Mouse (Mus musculus): Measurements from ENCODE around the gene Ptprm. TPM values are rescaled to one million over a fixed set of nuclear protein-coding genes. Genes with fewer than 3 reads are reported as not detected.

Gene Ptprm
- polyA plus RNA-seq, 1 experiment, result not detected

DNA sequence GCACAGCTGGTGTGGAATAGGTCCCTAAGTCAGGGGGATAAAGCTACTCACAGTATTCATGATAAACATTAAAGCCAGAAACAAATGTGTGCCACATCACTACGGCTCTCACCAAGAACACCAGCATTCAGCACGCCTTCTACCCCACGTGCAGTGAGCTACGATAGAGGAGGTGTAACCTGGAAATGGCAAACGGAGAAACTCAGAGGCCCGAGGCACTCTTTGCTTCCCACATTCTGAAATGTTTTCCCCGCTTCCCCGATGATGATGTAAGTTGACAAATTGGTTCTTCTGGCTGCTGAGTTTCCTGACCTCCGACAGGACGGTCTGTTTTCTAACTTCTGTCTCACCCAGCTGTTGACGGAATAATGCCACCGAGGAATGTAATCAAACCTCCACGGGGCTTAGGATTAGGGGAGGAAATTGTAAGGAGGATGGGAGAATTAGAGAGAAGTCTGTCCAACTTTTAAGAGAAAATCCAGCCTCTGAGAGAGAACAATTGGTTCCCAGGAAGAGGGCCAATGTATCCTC lies 72.6 kb downstream of the Ptprm start:
- no peak overlapping the region for H3K4me3 ChIP-seq (ENCODE audit: insufficient read depth, low read depth, low read length)
- peaks cover 3% of the 10 kb centered on the region for H3K4me1 ChIP-seq (ENCODE audit: control insufficient read depth, insufficient read depth, low read length)
- no peak overlapping the region for H3K27ac ChIP-seq (ENCODE audit: insufficient read depth, low read depth, low read length)
- WGBS, result 38% methylated on average over 13 of the region's 13 CpGs
- TF ChIP-seq CTCF (IDR thresholded peaks at IDR 0.05; ENCODE audit: insufficient read depth, low read depth, low read length) (no peak), POLR2A (IDR thresholded peaks at IDR 0.05; ENCODE audit: insufficient read depth, low read depth, low read length) (no peak)

DNA sequence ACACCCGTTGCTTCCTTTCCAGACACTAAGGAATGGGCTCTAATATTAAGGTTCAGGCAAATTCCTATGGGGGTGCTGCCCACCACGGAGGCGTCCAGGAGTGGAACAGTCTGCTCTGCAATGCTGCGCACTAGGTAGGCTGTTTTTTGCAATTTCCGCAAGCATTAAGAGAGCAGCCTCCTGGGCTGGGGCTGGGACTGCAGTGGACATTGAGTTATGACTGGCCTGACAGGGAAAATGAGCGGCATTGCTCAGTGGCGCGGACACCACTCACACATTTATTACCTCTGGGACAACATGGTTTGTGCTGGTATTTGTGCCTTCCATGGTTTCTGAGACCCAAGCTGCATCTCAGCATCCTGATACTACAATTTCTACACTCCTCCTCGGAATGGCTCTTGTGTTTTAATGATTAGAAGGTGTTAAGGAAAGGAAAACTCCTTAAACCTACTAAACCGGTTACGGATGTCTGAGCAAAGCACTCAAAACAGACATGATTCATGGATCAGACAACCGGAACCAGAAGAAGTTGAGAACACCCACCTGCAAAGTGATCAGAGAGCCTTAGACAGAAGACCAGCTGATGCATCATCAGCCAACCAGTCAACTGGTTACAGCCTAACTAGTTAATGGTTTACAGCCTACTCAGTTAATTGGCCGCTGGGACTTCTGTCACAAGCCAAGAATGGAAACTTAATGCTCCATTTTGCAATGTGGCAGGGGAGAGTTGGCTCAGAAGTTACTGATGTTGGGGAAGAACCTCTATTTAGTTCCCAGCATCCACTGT lies 76.9 kb downstream of the Ptprm start:
- H3K27ac ChIP-seq (ENCODE audit: insufficient read depth, low read depth, low read length), result no peak overlapping the region
- H3K4me3 ChIP-seq (ENCODE audit: insufficient read depth, low read depth, low read length), result no peak overlapping the region
- H3K4me1 ChIP-seq (ENCODE audit: control insufficient read depth, insufficient read depth, low read length), result peaks cover 11% of the 10 kb centered on the region
- WGBS, result 95% methylated on average over 13 of the region's 13 CpGs
- TF ChIP-seq POLR2A (IDR thresholded peaks at IDR 0.05; ENCODE audit: insufficient read depth, low read depth, low read length) (no peak), CTCF (IDR thresholded peaks at IDR 0.05; ENCODE audit: insufficient read depth, low read depth, low read length) (no peak)

DNA sequence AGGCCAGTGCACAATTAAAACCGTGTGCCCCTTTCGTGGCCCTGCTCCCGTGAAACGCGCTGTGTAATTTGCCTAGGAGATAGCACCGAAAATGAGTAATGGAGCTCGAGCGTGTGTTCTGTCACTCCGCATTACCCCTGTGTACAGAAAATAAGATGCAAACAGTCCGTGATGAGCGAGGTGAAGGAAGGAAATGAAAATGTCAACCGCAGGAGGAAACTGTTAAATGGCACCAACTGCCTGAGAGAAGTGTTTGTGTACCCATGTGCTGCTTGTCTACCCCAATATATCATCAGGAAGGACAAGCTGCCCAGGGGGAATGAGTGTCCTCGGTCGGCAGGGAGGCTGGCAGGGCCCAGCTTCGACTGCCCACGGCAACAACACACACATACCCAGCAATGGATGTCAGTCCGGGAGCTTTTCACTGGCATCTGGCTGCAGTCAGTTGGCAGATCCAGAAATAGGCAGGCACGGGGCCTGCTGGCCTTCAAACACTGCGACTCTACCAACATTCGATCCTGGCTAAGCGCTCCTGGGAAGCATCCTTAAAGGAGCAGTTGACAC lies 79.6 kb downstream of the Ptprm start:
- Histone ChIP-seq H3K4me1 (ENCODE audit: control insufficient read depth, insufficient read depth, low read length) (peaks cover 8% of the 10 kb centered on the region), H3K4me3 (ENCODE audit: insufficient read depth, low read depth, low read length) (no peak overlapping the region), H3K27ac (ENCODE audit: insufficient read depth, low read depth, low read length) (peak overlapping the region; percentile 24)
- TF ChIP-seq POLR2A (IDR thresholded peaks at IDR 0.05; ENCODE audit: insufficient read depth, low read depth, low read length) (no peak), CTCF (IDR thresholded peaks at IDR 0.05; ENCODE audit: insufficient read depth, low read depth, low read length) (no peak)
- 55% methylated on average over 21 of the region's 21 CpGs for WGBS

DNA sequence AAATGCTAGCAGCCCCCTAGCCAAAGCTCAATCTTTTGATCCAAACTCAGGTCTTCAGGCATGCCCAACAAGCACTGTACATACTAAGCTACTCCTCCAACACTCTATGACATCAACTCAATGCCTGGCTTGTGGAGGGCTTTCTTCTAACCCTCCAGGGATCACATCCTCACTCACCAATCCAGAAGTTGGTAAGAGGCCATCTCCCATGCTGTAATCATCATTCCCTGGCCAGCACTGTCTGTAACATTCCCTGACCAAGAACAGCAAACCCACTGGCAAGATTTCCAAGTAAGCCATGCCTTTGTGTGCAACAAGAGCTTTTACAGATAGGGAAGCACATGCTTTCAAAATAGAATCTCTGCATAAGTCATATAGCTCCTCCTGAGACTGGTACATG lies 81.3 kb downstream of the Ptprm start:
- TF ChIP-seq POLR2A (IDR thresholded peaks at IDR 0.05; ENCODE audit: insufficient read depth, low read depth, low read length) (no peak), CTCF (IDR thresholded peaks at IDR 0.05; ENCODE audit: insufficient read depth, low read depth, low read length) (no peak)
- peaks cover 9% of the 10 kb centered on the region for H3K4me1 ChIP-seq (ENCODE audit: control insufficient read depth, insufficient read depth, low read length)
- H3K4me3 ChIP-seq (ENCODE audit: insufficient read depth, low read depth, low read length), result no peak overlapping the region
- H3K27ac ChIP-seq (ENCODE audit: insufficient read depth, low read depth, low read length), result no peak overlapping the region

DNA sequence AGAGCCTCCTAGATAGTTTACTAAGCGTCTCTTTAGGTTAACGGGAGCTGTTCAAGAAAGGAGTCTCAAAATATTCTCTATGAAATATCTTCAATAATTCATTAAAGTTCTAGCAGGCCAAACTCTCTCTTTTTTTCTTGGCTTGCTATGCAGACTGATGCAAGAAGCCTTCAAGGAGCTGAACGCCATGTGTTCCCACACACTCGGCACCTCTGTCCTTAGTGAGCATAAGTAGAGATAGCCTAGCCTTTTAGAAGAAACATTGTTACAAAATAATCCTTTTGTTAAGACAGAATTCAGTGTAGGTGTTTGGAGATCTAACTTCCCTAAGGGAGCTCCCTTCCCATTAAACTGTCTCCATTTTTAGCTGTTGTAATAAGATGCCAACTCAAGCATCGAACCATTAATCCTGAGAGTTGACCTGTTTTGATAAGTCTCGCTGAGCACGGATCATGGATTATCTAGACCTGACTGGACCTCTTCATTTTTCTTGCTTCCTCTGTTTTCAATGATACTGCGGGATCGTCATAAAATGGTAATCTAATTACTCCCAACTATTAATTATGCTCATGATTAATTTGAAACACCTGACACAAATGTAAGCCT lies 85.7 kb downstream of the Ptprm start:
- WGBS, result 61% methylated on average over 9 of the region's 9 CpGs
- Histone ChIP-seq H3K4me3 (ENCODE audit: insufficient read depth, low read depth, low read length) (no peak overlapping the region), H3K4me1 (ENCODE audit: control insufficient read depth, insufficient read depth, low read length) (peaks cover 3% of the 10 kb centered on the region), H3K27ac (ENCODE audit: insufficient read depth, low read depth, low read length) (no peak overlapping the region)
- TF ChIP-seq CTCF (IDR thresholded peaks at IDR 0.05; ENCODE audit: insufficient read depth, low read depth, low read length) (no peak), POLR2A (IDR thresholded peaks at IDR 0.05; ENCODE audit: insufficient read depth, low read depth, low read length) (no peak)

DNA sequence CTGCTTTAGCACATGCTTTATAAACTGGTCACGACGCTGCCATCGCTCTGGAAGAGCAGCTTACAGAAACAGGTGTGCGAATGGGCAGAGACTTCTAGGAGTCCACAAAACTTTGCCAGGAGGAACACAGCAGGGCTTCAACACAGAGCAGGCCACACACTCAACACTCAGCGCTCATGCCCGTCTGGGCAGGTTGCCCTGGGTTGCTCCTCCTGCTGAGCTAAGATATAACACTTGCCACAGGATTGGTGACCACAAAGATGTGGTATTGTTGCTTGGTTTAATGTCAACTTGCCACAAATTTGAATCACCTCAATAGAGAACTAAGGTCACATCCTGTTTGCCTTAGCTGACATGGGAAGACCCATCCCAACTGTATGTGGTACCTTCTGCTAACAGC lies 88.0 kb downstream of the Ptprm start:
- Histone ChIP-seq H3K4me1 (ENCODE audit: control insufficient read depth, insufficient read depth, low read length) (peaks cover 3% of the 10 kb centered on the region), H3K27ac (ENCODE audit: insufficient read depth, low read depth, low read length) (no peak overlapping the region), H3K4me3 (ENCODE audit: insufficient read depth, low read depth, low read length) (no peak overlapping the region)
- 88% methylated on average over 6 of the region's 6 CpGs for WGBS
- no peak for TF ChIP-seq CTCF (IDR thresholded peaks at IDR 0.05; ENCODE audit: insufficient read depth, low read depth, low read length)
- no peak for TF ChIP-seq POLR2A (IDR thresholded peaks at IDR 0.05; ENCODE audit: insufficient read depth, low read depth, low read length)

DNA sequence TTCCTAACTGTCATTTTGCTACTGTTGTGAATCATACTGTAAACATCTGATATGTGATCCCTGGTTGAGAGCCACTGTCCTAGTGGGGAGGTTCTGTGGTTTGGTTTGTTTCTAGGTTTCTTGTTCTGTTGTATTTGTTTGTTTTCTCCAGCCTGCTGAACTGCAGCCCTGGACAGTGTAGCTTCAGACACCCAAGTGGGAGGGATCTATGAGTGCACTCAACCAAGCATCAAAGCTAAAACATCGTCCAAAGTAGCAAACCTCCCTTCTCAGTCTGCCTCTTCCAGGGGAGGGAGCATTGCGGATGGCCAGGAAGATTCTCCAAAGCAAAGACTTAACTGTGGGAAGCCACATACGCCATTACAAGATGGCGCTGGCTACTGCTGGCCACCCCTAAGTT lies 88.7 kb downstream of the Ptprm start:
- WGBS, result 83% methylated on average over 4 of the region's 4 CpGs
- H3K27ac ChIP-seq (ENCODE audit: insufficient read depth, low read depth, low read length), result no peak overlapping the region
- no peak overlapping the region for H3K4me3 ChIP-seq (ENCODE audit: insufficient read depth, low read depth, low read length)
- peaks cover 3% of the 10 kb centered on the region for H3K4me1 ChIP-seq (ENCODE audit: control insufficient read depth, insufficient read depth, low read length)
- no peak for TF ChIP-seq POLR2A (IDR thresholded peaks at IDR 0.05; ENCODE audit: insufficient read depth, low read depth, low read length)

DNA sequence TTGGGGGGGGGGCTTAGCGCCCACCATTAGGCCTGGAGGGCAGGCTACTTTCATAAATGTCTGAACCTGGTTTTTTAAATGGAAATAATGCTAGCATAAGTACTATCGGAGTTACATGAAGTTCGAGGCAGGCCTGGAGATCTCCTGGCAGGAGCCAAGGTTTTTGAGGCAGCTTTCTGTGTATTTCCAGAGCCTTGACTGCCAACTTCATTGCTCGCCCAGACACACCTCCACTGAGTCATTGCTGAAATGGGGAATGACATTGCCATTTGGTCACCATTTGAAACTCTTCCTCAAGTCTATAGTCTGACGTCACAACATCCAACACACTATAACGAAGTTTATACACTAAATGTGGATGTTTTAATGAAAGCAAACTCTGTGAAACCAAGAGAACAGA lies 89.5 kb downstream of the Ptprm start:
- H3K27ac ChIP-seq (ENCODE audit: insufficient read depth, low read depth, low read length), result no peak overlapping the region
- peaks cover 3% of the 10 kb centered on the region for H3K4me1 ChIP-seq (ENCODE audit: control insufficient read depth, insufficient read depth, low read length)
- no peak for TF ChIP-seq CTCF (IDR thresholded peaks at IDR 0.05; ENCODE audit: insufficient read depth, low read depth, low read length)
- TF ChIP-seq POLR2A (IDR thresholded peaks at IDR 0.05; ENCODE audit: insufficient read depth, low read depth, low read length), result no peak
- 82% methylated on average over 6 of the region's 6 CpGs for WGBS
- H3K4me3 ChIP-seq (ENCODE audit: insufficient read depth, low read depth, low read length), result no peak overlapping the region

DNA sequence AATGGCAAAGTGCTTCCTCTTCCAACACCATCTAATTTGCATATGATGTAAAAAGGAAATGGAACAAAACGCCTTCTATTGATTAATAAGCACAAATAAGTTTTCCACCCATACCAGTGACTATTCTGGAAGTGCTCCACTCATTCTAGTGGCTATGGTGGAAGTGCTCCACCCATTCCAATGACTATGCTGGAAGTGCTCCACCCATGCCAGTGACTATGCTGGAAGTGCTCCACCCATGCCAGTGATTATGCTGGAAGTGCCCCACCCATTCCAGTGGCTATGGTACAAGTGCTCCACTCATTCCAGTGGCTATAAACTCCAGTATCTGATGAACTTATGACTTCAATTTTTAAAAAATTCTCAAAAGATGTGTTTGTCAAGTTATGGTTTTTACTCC lies 91.2 kb downstream of the Ptprm start:
- Histone ChIP-seq H3K4me3 (ENCODE audit: insufficient read depth, low read depth, low read length) (no peak overlapping the region), H3K4me1 (ENCODE audit: control insufficient read depth, insufficient read depth, low read length) (peaks cover 3% of the 10 kb centered on the region), H3K27ac (ENCODE audit: insufficient read depth, low read depth, low read length) (no peak overlapping the region)
- WGBS, result 79% methylated on average over 1 of the region's 1 CpGs
- TF ChIP-seq POLR2A (IDR thresholded peaks at IDR 0.05; ENCODE audit: insufficient read depth, low read depth, low read length) (no peak), CTCF (IDR thresholded peaks at IDR 0.05; ENCODE audit: insufficient read depth, low read depth, low read length) (no peak)
